Mouse (Mus musculus) B cell, adult (primary cell): Measurements from ENCODE around the gene Cryge. TPM values are rescaled to one million over a fixed set of nuclear protein-coding genes. Genes with fewer than 3 reads are reported as not detected.

ENCODE experiments used
- total RNA-seq: library from RNA; stranded (reverse); gene quantifications from 4 replicates; pipeline ENCODE4 v1.2.4, GENCODE M21; 2023; ENCODE audit not compliant: inconsistent age

Gene Cryge
- not detected in 4 replicates for total RNA-seq

GRCm38 (mm10) chr1:65050952-65051351 is at the start of gene Cryge:
Gene Cryge (minus strand): TSS chr1:65051149.

GRCm38 (mm10) chr1:65082188-65082587 is 31.2 kb upstream of the Cryge start, which contains the start of gene Crygb:
Gene Crygb (minus strand): TSS chr1:65082288.

DNA sequence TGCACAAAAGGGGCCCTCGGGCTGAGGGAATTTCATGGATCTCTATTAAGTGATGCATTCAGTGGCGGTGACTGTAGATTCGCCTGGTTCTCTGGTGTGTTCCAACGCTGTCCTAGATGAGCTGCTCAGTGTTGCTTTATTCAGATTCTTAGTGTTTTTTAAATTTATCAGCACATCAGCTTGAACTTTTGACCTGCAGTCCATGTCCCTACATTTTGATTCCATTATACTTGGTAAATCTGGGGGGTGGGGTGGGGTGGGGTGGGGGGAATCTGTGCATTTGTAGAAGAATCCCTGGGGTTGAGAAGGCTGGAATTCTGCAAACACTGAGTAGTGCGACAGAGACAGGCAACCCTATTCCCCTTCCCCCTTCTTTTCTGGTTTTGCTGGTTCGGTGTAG is 22.6 kb upstream of the Cryge start, which contains the start of gene Crygc:
Crygc (minus strand) TSS at position 101 of the 400 bp plus-strand sequence.

GRCm38 (mm10) chr1:65063352-65063751 is 12.4 kb upstream of the Cryge start, which contains the start of gene Crygd:
Gene Crygd (minus strand): TSS chr1:65063452.

GRCm38 (mm10) chr1:65032641-65033040 is 18.3 kb downstream of the Cryge start, which contains the start of gene Akr1cl:
Gene Akr1cl (minus strand): TSS chr1:65032759.

Other genes starting within 250 kb of the Cryge start
- gene Plekhm3, start 94.3 kb downstream of the Cryge start, total RNA-seq, result 94.1 to 99.0 TPM (median 96.4 TPM) in 4 replicates
- not detected in 4 replicates for gene Akr1cl, start 18.4 kb downstream of the Cryge start, total RNA-seq
- not detected in 4 replicates for gene Crygd, start 12.3 kb upstream of the Cryge start, total RNA-seq
- gene Crygc, start 22.5 kb upstream of the Cryge start, total RNA-seq, result not detected in 4 replicates
- gene Crygb, start 31.1 kb upstream of the Cryge start, total RNA-seq, result not detected in 4 replicates
- gene Cryga, start 52.2 kb upstream of the Cryge start, total RNA-seq, result not detected in 4 replicates
- gene Gm28845, start 68.4 kb upstream of the Cryge start, total RNA-seq, result not detected in 4 replicates
- gene D630023F18Rik, start 72.1 kb upstream of the Cryge start, total RNA-seq, result not detected in 4 replicates
- gene Idh1, start 135.4 kb upstream of the Cryge start, total RNA-seq, result 4.7 to 7.3 TPM (median 5.7 TPM) in 4 replicates
- 52.7 to 64.8 TPM (median 60.1 TPM) in 4 replicates for gene Pikfyve, start 135.5 kb upstream of the Cryge start, total RNA-seq
- not detected in 4 replicates for gene Pth2r, start 230.9 kb upstream of the Cryge start, total RNA-seq